Mouse (Mus musculus) MEL (cell line): Measurements from ENCODE around the gene Stx4a. TPM values are rescaled to one million over a fixed set of nuclear protein-coding genes. Genes with fewer than 3 reads are reported as not detected.

Source experiments
- DNase-seq: peaks from one replicate; pipeline ENCODE4 v3.0.0; 2011; ENCODE audit warnings: low read depth, low spot score
- H3K27ac ChIP-seq: 2 replicates; pipeline ENCODE4 v1.5.1; 2012; ENCODE audit warnings: low read depth, mild to moderate bottlenecking, control low read depth, low read length, moderate library complexity; ENCODE audit not compliant: control insufficient read depth
- H3K27me3 ChIP-seq, 2 experiments: fragments of 150-350 bp in 1 of 2; sonication (generic) in 1 of 2; 2 replicates each; pipeline ENCODE4 v1.6.1; 2012; ENCODE audit warnings: low read length in 2 of 2, mild to moderate bottlenecking in 2 of 2, improper control_type of control experiment in 1 of 2, moderate library complexity in 1 of 2; ENCODE audit not compliant: insufficient read depth in 2 of 2, control insufficient read depth in 1 of 2
- H3K36me3 ChIP-seq, 2 experiments: 2 replicates each; pipeline ENCODE4 v1.6.1; 2012 to 2014; ENCODE audit warnings: low read length in 2 of 2, improper control_type of control experiment in 1 of 2, inconsistent platforms in 1 of 2, mild to moderate bottlenecking in 1 of 2; ENCODE audit not compliant: insufficient read depth in 2 of 2, control insufficient read depth in 1 of 2
- H3K4me1 ChIP-seq, 2 experiments: fragments of 150-350 bp in 1 of 2; sonication (generic) in 1 of 2; 2 replicates each; pipeline ENCODE4 v1.6.1; 2012; ENCODE audit warnings: low read length in 2 of 2, improper control_type of control experiment in 1 of 2, mild to moderate bottlenecking in 1 of 2; ENCODE audit not compliant: insufficient read depth in 2 of 2, control insufficient read depth in 1 of 2
- H3K4me3 ChIP-seq, 2 experiments: fragments of 150-350 bp in 1 of 2; sonication (generic) in 1 of 2; 2 replicates each; pipeline ENCODE4 v1.5.1; 2012; ENCODE audit warnings: low read depth in 2 of 2, low read length in 2 of 2, mild to moderate bottlenecking in 2 of 2, moderate library complexity in 2 of 2, control low read depth in 1 of 2, improper control_type of control experiment in 1 of 2; ENCODE audit not compliant: control insufficient read depth in 1 of 2, insufficient read depth in 1 of 2
- H3K79me2 ChIP-seq: 2 replicates; pipeline ENCODE4 v1.6.1; 2012; ENCODE audit warnings: mild to moderate bottlenecking, low read length, moderate library complexity; ENCODE audit not compliant: control insufficient read depth, poor library complexity, insufficient read depth
- H3K9ac ChIP-seq: 2 replicates; pipeline ENCODE4 v1.6.1; 2012; ENCODE audit warnings: low read depth, mild to moderate bottlenecking, control low read depth, low read length, moderate library complexity; ENCODE audit not compliant: control insufficient read depth, poor library complexity, severe bottlenecking
- H3K9me3 ChIP-seq: fragments of 150-350 bp; sonication (generic); replicated peaks from 2 replicates; pipeline ENCODE4 v1.6.1; 2012; ENCODE audit warnings: mild to moderate bottlenecking, low read length, improper control_type of control experiment, moderate library complexity; ENCODE audit not compliant: insufficient read depth
- BHLHE40 ChIP-seq: IDR thresholded peaks from 2 replicates; pipeline ENCODE4 v1.6.1; 2012; ENCODE audit warnings: low read depth, mild to moderate bottlenecking, inconsistent platforms, low read length, improper control_type of control experiment, borderline replicate concordance
- CHD2 ChIP-seq: IDR thresholded peaks from 2 replicates; pipeline ENCODE4 v1.6.1; 2011; ENCODE audit warnings: low read length, improper control_type of control experiment
- CTCF ChIP-seq, 3 experiments: IDR thresholded peaks in 2 of 3; conservative IDR thresholded peaks in 1 of 3; 2 replicates each; pipeline ENCODE4 v1.5.1; 2011 to 2012; ENCODE audit warnings: low read length in 3 of 3, low read depth in 2 of 3, mild to moderate bottlenecking in 2 of 3, improper control_type of control experiment in 1 of 3, inconsistent platforms in 1 of 3, mixed read lengths in 1 of 3, moderate library complexity in 1 of 3; ENCODE audit not compliant: control insufficient read depth in 1 of 3, insufficient read depth in 1 of 3, poor library complexity in 1 of 3, severe bottlenecking in 1 of 3
- E2F4 ChIP-seq: IDR thresholded peaks from 2 replicates; pipeline ENCODE4 v1.6.1; 2011; ENCODE audit warnings: low read depth, low read length, improper control_type of control experiment, borderline replicate concordance
- ELF1 ChIP-seq: IDR thresholded peaks from 2 replicates; pipeline ENCODE4 v1.6.1; 2014; ENCODE audit warnings: low read depth, mild to moderate bottlenecking, inconsistent platforms, low read length, improper control_type of control experiment, moderate library complexity
- ETS1 ChIP-seq: IDR thresholded peaks from 2 replicates; pipeline ENCODE4 v1.6.1; 2012; ENCODE audit warnings: low read depth, mild to moderate bottlenecking, inconsistent platforms, low read length, improper control_type of control experiment, moderate library complexity
- HCFC1 ChIP-seq: IDR thresholded peaks from 2 replicates; pipeline ENCODE4 v1.6.1; 2012; ENCODE audit warnings: low read depth, mild to moderate bottlenecking, inconsistent platforms, low read length, improper control_type of control experiment, moderate library complexity
- JUND ChIP-seq: IDR thresholded peaks from 2 replicates; pipeline ENCODE4 v1.6.1; 2011; ENCODE audit warnings: low read depth, mild to moderate bottlenecking, improper control_type of control experiment, low read length
- KAT2A ChIP-seq: conservative IDR thresholded peaks from 2 replicates; pipeline ENCODE4 v1.6.1; 2012; ENCODE audit warnings: low read depth, low read length, improper control_type of control experiment, inconsistent platforms
- MAFK ChIP-seq: IDR thresholded peaks from 2 replicates; pipeline ENCODE4 v1.6.1; 2011; ENCODE audit warnings: low read depth, mild to moderate bottlenecking, low read length, improper control_type of control experiment, borderline replicate concordance
- MAX ChIP-seq: IDR thresholded peaks from 2 replicates; pipeline ENCODE4 v1.6.1; 2011; ENCODE audit warnings: low read length, improper control_type of control experiment
- MAZ ChIP-seq: IDR thresholded peaks from 2 replicates; pipeline ENCODE4 v1.6.1; 2012; ENCODE audit warnings: low read depth, mild to moderate bottlenecking, inconsistent platforms, low read length, improper control_type of control experiment
- MYB ChIP-seq: IDR thresholded peaks from 2 replicates; pipeline ENCODE4 v1.6.1; 2011; ENCODE audit warnings: mild to moderate bottlenecking, low read depth, low read length, improper control_type of control experiment
- MYC ChIP-seq: IDR thresholded peaks from 2 replicates; pipeline ENCODE4 v1.6.1; 2011; ENCODE audit warnings: low read depth, mild to moderate bottlenecking, low read length, improper control_type of control experiment, moderate library complexity
- NELFE ChIP-seq: IDR thresholded peaks from 2 replicates; pipeline ENCODE4 v1.6.1; 2011; ENCODE audit warnings: low read depth, low read length, improper control_type of control experiment
- NRF1 ChIP-seq: IDR thresholded peaks from 2 replicates; pipeline ENCODE4 v1.6.1; 2014; ENCODE audit warnings: low read depth, mild to moderate bottlenecking, inconsistent platforms, low read length, improper control_type of control experiment, moderate library complexity; ENCODE audit not compliant: poor library complexity, insufficient read depth, severe bottlenecking
- POLR2A ChIP-seq, 2 experiments: IDR thresholded peaks; 2 replicates each; pipeline ENCODE4 v1.6.1; 2011 to 2012; ENCODE audit warnings: low read length in 2 of 2, mild to moderate bottlenecking in 2 of 2, control low read depth in 1 of 2, improper control_type of control experiment in 1 of 2, low read depth in 1 of 2, moderate library complexity in 1 of 2; ENCODE audit not compliant: control insufficient read depth in 1 of 2, insufficient read depth in 1 of 2, poor library complexity in 1 of 2
- POLR2AphosphoS2 ChIP-seq: IDR thresholded peaks from 2 replicates; pipeline ENCODE4 v1.6.1; 2011; ENCODE audit warnings: low read length, improper control_type of control experiment
- RAD21 ChIP-seq: IDR thresholded peaks from 2 replicates; pipeline ENCODE4 v1.6.1; 2011; ENCODE audit warnings: mild to moderate bottlenecking, low read depth, low read length, improper control_type of control experiment
- SIN3A ChIP-seq: IDR thresholded peaks from 2 replicates; pipeline ENCODE4 v1.6.1; 2012; ENCODE audit warnings: low read length, improper control_type of control experiment, inconsistent platforms
- SMC3 ChIP-seq: IDR thresholded peaks from 2 replicates; pipeline ENCODE4 v1.6.1; 2011; ENCODE audit warnings: low read depth, low read length, improper control_type of control experiment
- TBP ChIP-seq: IDR thresholded peaks from 2 replicates; pipeline ENCODE4 v1.8.0; 2011; ENCODE audit warnings: low read depth, low read length, improper control_type of control experiment
- TCF12 ChIP-seq: IDR thresholded peaks from 2 replicates; pipeline ENCODE4 v1.6.1; 2014; ENCODE audit warnings: low read depth, mild to moderate bottlenecking, inconsistent platforms, low read length, improper control_type of control experiment, moderate library complexity
- UBTF ChIP-seq: IDR thresholded peaks from 2 replicates; pipeline ENCODE4 v1.6.1; 2012; ENCODE audit warnings: low read depth, mild to moderate bottlenecking, inconsistent platforms, low read length, improper control_type of control experiment, moderate library complexity, borderline replicate concordance; ENCODE audit not compliant: insufficient read depth
- USF1 ChIP-seq: IDR thresholded peaks from 2 replicates; pipeline ENCODE4 v1.6.1; 2014; ENCODE audit warnings: low read depth, mild to moderate bottlenecking, inconsistent platforms, low read length, improper control_type of control experiment, moderate library complexity
- ZKSCAN1 ChIP-seq: IDR thresholded peaks from 2 replicates; pipeline ENCODE4 v1.6.1; 2012; ENCODE audit warnings: low read depth, mild to moderate bottlenecking, inconsistent platforms, low read length, improper control_type of control experiment, moderate library complexity
- ZMIZ1 ChIP-seq: IDR thresholded peaks from 2 replicates; pipeline ENCODE4 v1.6.1; 2012; ENCODE audit warnings: low read depth, mild to moderate bottlenecking, inconsistent platforms, low read length, improper control_type of control experiment, moderate library complexity
- ZNF384 ChIP-seq: IDR thresholded peaks from 2 replicates; pipeline ENCODE4 v1.6.1; 2012; ENCODE audit warnings: low read depth, mild to moderate bottlenecking, inconsistent platforms, low read length, improper control_type of control experiment
- polyA plus RNA-seq, 2 experiments: library from polyadenylated mRNA; stranded (reverse) in 1 of 2; unstranded in 1 of 2; fragments of >175 nt in 1 of 2; fragments of >200 nt in 1 of 2; gene quantifications; 2 replicates each; pipeline versions ENCODE4 v1.2.1 to v1.2.4; 2012; ENCODE audit warnings: low replicate concordance in 2 of 2, low read depth in 1 of 2; ENCODE audit not compliant: insufficient read length in 2 of 2, insufficient read depth in 1 of 2, missing spikeins in 1 of 2
- total RNA-seq: library from RNA; depleted of rRNA; stranded (reverse); fragments of 300-350 nt; gene quantifications from 2 replicates; pipeline ENCODE4 v1.2.3, GENCODE M21; 2012

Gene Stx4a
- total and polyA plus RNA-seq, 3 experiments: 47.8 to 121 TPM; not detected in 1

GRCm38 (mm10) chr7:127810650-127811049 is 13.4 kb upstream of the Stx4a start:
- Histone ChIP-seq H3K79me2 (peaks cover 1% of the 10 kb centered on the region; the same call in 1 of the 2 replicates), H3K27me3 (no peaks in the 10 kb centered on the region), H3K36me3 (peaks cover 0 to 17% of the 10 kb centered on the region in 2 experiments; a peak in 2 of 4 replicates), H3K27ac (no peak overlapping the region), H3K9ac (no peak overlapping the region), H3K4me3 (no peak overlapping the region), H3K4me1 (peaks cover 11 to 31% of the 10 kb centered on the region in 2 experiments), H3K9me3 (no peaks in the 10 kb centered on the region)
- TF ChIP-seq NELFE (no peak), HCFC1 (no peak), SIN3A (no peak), ETS1 (no peak), CHD2 (no peak), MYB (no peak), MAFK (no peak), JUND (no peak), SMC3 (no peak), USF1 (no peak), ELF1 (no peak), ZKSCAN1 (no peak), TBP (no peak), TCF12 (no peak), CTCF (IDR thresholded peaks at IDR 0.05 in 2 of 3, conservative IDR thresholded peaks at IDR 0.05 in 1 of 3; ENCODE audit: control insufficient read depth in 1 of 3, insufficient read depth in 1 of 3, low read depth in 2 of 3, low read length in 3 of 3, poor library complexity in 1 of 3, severe bottlenecking in 1 of 3) (no peak), UBTF (no peak), RAD21 (no peak)
- DNase-seq: no peak

DNA sequence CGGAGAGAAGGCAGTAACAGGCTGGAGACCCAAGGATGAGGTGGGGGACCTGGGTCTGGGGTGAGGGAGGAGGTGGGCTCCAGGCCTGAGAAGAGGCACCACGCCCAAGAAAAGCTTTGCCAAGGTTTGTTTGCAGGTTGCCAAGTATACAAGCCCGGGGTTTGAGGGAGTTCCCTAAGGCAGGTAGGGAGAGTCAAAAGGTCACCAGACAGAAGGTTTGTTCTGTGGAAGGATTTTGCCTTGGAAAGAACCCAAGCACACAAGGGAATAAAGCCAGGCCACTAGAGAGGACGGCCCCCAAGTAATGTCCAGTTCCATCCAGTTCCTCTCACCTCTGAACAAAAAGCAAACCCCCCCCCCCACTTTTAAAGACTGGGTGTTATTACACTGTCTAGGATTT is 12.9 kb upstream of the Stx4a start:
- H3K9me3 ChIP-seq: no peaks in the 10 kb centered on the region
- no peak overlapping the region for H3K4me3 ChIP-seq
- DNase-seq: no peak
- TF ChIP-seq SIN3A: no peak
- no peak for TF ChIP-seq RAD21
- TF ChIP-seq ZNF384: no peak
- TF ChIP-seq MYC: no peak
- no peak for TF ChIP-seq BHLHE40
- no peak for TF ChIP-seq POLR2A (IDR thresholded peaks at IDR 0.05; ENCODE audit: control insufficient read depth in 1 of 2, insufficient read depth in 1 of 2, low read depth in 1 of 2, low read length in 2 of 2, poor library complexity in 1 of 2)
- no peak for TF ChIP-seq KAT2A
- no peak for TF ChIP-seq NRF1
- no peak for TF ChIP-seq POLR2AphosphoS2
- no peak for TF ChIP-seq MYB
- TF ChIP-seq ZKSCAN1: no peak
- TF ChIP-seq CHD2: no peak
- no peak for TF ChIP-seq ZMIZ1
- TF ChIP-seq TCF12: no peak
- TF ChIP-seq MAX: no peak
- TF ChIP-seq E2F4: no peak
- TF ChIP-seq USF1: no peak
- TF ChIP-seq MAZ: no peak
- TF ChIP-seq, all 39 proteins: peak for 0
- no peaks in the 10 kb centered on the region for H3K27me3 ChIP-seq
- peaks cover 1% of the 10 kb centered on the region; the same call in 1 of the 2 replicates for H3K79me2 ChIP-seq
- H3K4me1 ChIP-seq: peaks cover 8 to 25% of the 10 kb centered on the region in 2 experiments
- H3K9ac ChIP-seq: no peak overlapping the region
- peaks cover 0 to 13% of the 10 kb centered on the region in 2 experiments; a peak in 2 of 4 replicates for H3K36me3 ChIP-seq
- H3K27ac ChIP-seq: no peak overlapping the region
